Mouse (Mus musculus) CH12.LX (cell line): ENCODE results near the gene Mmel1. TPM values are rescaled to one million over a fixed set of nuclear protein-coding genes. Genes with fewer than 3 reads are reported as not detected.

ENCODE experiments used
- DNase-seq: peaks from one replicate; pipeline ENCODE4 v3.0.0-alpha.2; 2013; ENCODE audit errors: extremely low read depth
- H3K27ac ChIP-seq: 2 replicates; pipeline ENCODE4 v1.5.1; 2012; ENCODE audit warnings: low read depth, mild to moderate bottlenecking, control low read depth, moderate library complexity; ENCODE audit not compliant: insufficient read depth
- H3K27me3 ChIP-seq: replicated peaks from 2 replicates; pipeline ENCODE3; 2012; ENCODE audit warnings: inconsistent platforms
- H3K36me3 ChIP-seq, 2 experiments: replicated peaks in 1 of 2; 2 replicates each; pipeline versions ENCODE3 to v1.6.1; 2012; ENCODE audit warnings: inconsistent platforms in 1 of 2, low read length in 1 of 2, mild to moderate bottlenecking in 1 of 2, mixed read lengths in 1 of 2, moderate library complexity in 1 of 2; ENCODE audit not compliant: control insufficient read depth in 1 of 2, insufficient read depth in 1 of 2
- H3K4me1 ChIP-seq, 2 experiments: 2 replicates each; pipeline ENCODE4 v1.6.1; 2012; ENCODE audit warnings: inconsistent platforms in 1 of 2, moderate library complexity in 1 of 2; ENCODE audit not compliant: insufficient read depth in 2 of 2, control insufficient read depth in 1 of 2
- H3K4me2 ChIP-seq: 2 replicates; pipeline ENCODE4 v1.6.1; 2012; ENCODE audit warnings: low read depth, mild to moderate bottlenecking, control low read depth; ENCODE audit not compliant: poor library complexity, insufficient read depth, severe bottlenecking
- H3K4me3 ChIP-seq, 3 experiments: fragments of 150-350 bp in 1 of 3; sonication (generic) in 1 of 3; replicated peaks in 1 of 3; 2 replicates each; pipeline versions ENCODE3 to v1.5.1; 2011 to 2012; ENCODE audit warnings: low read depth in 2 of 3, low read length in 2 of 3, mild to moderate bottlenecking in 2 of 3, moderate library complexity in 2 of 3, control low read depth in 1 of 3, improper control_type of control experiment in 1 of 3, inconsistent platforms in 1 of 3, mixed read lengths in 1 of 3; ENCODE audit not compliant: poor library complexity in 1 of 3
- H3K79me2 ChIP-seq: replicated peaks from 2 replicates; pipeline ENCODE4 v1.6.1; 2012; ENCODE audit warnings: mild to moderate bottlenecking, moderate library complexity; ENCODE audit not compliant: control insufficient read depth, poor library complexity, insufficient read depth, severe bottlenecking; ENCODE audit errors: extremely low read depth
- H3K9ac ChIP-seq: 2 replicates; pipeline ENCODE4 v1.6.1; 2012; ENCODE audit warnings: low read depth, mild to moderate bottlenecking, control low read depth, moderate library complexity; ENCODE audit not compliant: insufficient read depth
- H3K9me3 ChIP-seq: replicated peaks from 2 replicates; pipeline ENCODE3; 2012; ENCODE audit warnings: low read length, inconsistent platforms, mixed read lengths
- BHLHE40 ChIP-seq: IDR thresholded peaks from 2 replicates; pipeline ENCODE4 v1.6.1; 2011; ENCODE audit warnings: mild to moderate bottlenecking, low read depth, low read length, improper control_type of control experiment
- CHD1 ChIP-seq: IDR thresholded peaks from 2 replicates; pipeline ENCODE4 v1.6.1; 2012; ENCODE audit warnings: low read depth, low read length, improper control_type of control experiment, inconsistent platforms
- CTCF ChIP-seq, 2 experiments: IDR thresholded peaks in 1 of 2; conservative IDR thresholded peaks in 1 of 2; 2 replicates each; pipeline ENCODE4 v1.5.1; 2011 to 2012; ENCODE audit warnings: low read depth in 2 of 2, low read length in 2 of 2, improper control_type of control experiment in 1 of 2, inconsistent platforms in 1 of 2, mild to moderate bottlenecking in 1 of 2, moderate library complexity in 1 of 2
- ELF1 ChIP-seq: IDR thresholded peaks from 2 replicates; pipeline ENCODE4 v1.6.1; 2014; ENCODE audit warnings: low read depth, mild to moderate bottlenecking, inconsistent platforms, low read length, improper control_type of control experiment
- EP300 ChIP-seq: IDR thresholded peaks from 2 replicates; pipeline ENCODE4 v1.6.1; 2011; ENCODE audit warnings: low read length, improper control_type of control experiment
- GABPA ChIP-seq: IDR thresholded peaks from 2 replicates; pipeline ENCODE4 v1.6.1; 2012; ENCODE audit warnings: low read depth, low read length, improper control_type of control experiment, inconsistent platforms; ENCODE audit not compliant: insufficient replicate concordance
- HCFC1 ChIP-seq: IDR thresholded peaks from 2 replicates; pipeline ENCODE4 v1.6.1; 2012; ENCODE audit warnings: low read depth, mild to moderate bottlenecking, inconsistent platforms, low read length, improper control_type of control experiment
- IRF4 ChIP-seq: IDR thresholded peaks from 2 replicates; pipeline ENCODE4 v1.6.1; 2014; ENCODE audit warnings: low read depth, mild to moderate bottlenecking, inconsistent platforms, low read length, improper control_type of control experiment
- JUN ChIP-seq: IDR thresholded peaks from 2 replicates; pipeline ENCODE4 v1.6.1; 2011; ENCODE audit warnings: low read depth, mild to moderate bottlenecking, low read length, improper control_type of control experiment, moderate library complexity; ENCODE audit not compliant: insufficient read depth
- MAFK ChIP-seq: IDR thresholded peaks from 2 replicates; pipeline ENCODE4 v1.6.1; 2011; ENCODE audit warnings: low read length, improper control_type of control experiment; ENCODE audit not compliant: insufficient replicate concordance
- MAX ChIP-seq: IDR thresholded peaks from 2 replicates; pipeline ENCODE4 v1.6.1; 2011; ENCODE audit warnings: low read length, improper control_type of control experiment
- MAZ ChIP-seq: IDR thresholded peaks from 2 replicates; pipeline ENCODE4 v1.6.1; 2012; ENCODE audit warnings: low read depth, mild to moderate bottlenecking, inconsistent platforms, low read length, improper control_type of control experiment, moderate library complexity
- MEF2A ChIP-seq: IDR thresholded peaks from 2 replicates; pipeline ENCODE4 v1.6.1; 2014; ENCODE audit warnings: low read depth, mild to moderate bottlenecking, inconsistent platforms, low read length, improper control_type of control experiment, borderline replicate concordance
- MXI1 ChIP-seq: IDR thresholded peaks from 2 replicates; pipeline ENCODE4 v1.6.1; 2011; ENCODE audit warnings: mild to moderate bottlenecking, low read depth, low read length, improper control_type of control experiment
- NELFE ChIP-seq: IDR thresholded peaks from 2 replicates; pipeline ENCODE4 v1.6.1; 2011; ENCODE audit warnings: low read depth, low read length, improper control_type of control experiment
- NRF1 ChIP-seq: IDR thresholded peaks from 2 replicates; pipeline ENCODE4 v1.6.1; 2014; ENCODE audit warnings: low read depth, mild to moderate bottlenecking, inconsistent platforms, low read length, improper control_type of control experiment, moderate library complexity
- PAX5 ChIP-seq: IDR thresholded peaks from 2 replicates; pipeline ENCODE4 v1.6.1; 2012; ENCODE audit warnings: low read length, inconsistent platforms, mixed read lengths
- POLR2A ChIP-seq: IDR thresholded peaks from 2 replicates; pipeline ENCODE4 v1.6.1; 2011; ENCODE audit warnings: low read depth, mild to moderate bottlenecking, improper control_type of control experiment, low read length
- POLR2AphosphoS2 ChIP-seq: IDR thresholded peaks from 2 replicates; pipeline ENCODE4 v1.6.1; 2011; ENCODE audit warnings: low read depth, low read length, improper control_type of control experiment
- RAD21 ChIP-seq: IDR thresholded peaks from 2 replicates; pipeline ENCODE4 v1.6.1; 2011; ENCODE audit warnings: low read depth, mild to moderate bottlenecking, low read length, improper control_type of control experiment, moderate library complexity
- RCOR1 ChIP-seq: conservative IDR thresholded peaks from 2 replicates; pipeline ENCODE4 v1.6.1; 2012; ENCODE audit warnings: low read depth, mild to moderate bottlenecking, inconsistent platforms, low read length, improper control_type of control experiment
- SIN3A ChIP-seq: IDR thresholded peaks from 2 replicates; pipeline ENCODE4 v1.6.1; 2012; ENCODE audit warnings: low read length, improper control_type of control experiment, inconsistent platforms
- SMC3 ChIP-seq: IDR thresholded peaks from 2 replicates; pipeline ENCODE4 v1.6.1; 2011; ENCODE audit warnings: low read depth, low read length, improper control_type of control experiment
- TCF12 ChIP-seq: IDR thresholded peaks from 2 replicates; pipeline ENCODE4 v1.6.1; 2014; ENCODE audit warnings: low read depth, mild to moderate bottlenecking, inconsistent platforms, low read length, improper control_type of control experiment
- UBTF ChIP-seq: IDR thresholded peaks from 2 replicates; pipeline ENCODE4 v1.6.1; 2012; ENCODE audit warnings: low read depth, mild to moderate bottlenecking, inconsistent platforms, low read length, improper control_type of control experiment, moderate library complexity
- USF1 ChIP-seq: IDR thresholded peaks from 2 replicates; pipeline ENCODE4 v1.6.1; 2014; ENCODE audit warnings: low read depth, mild to moderate bottlenecking, inconsistent platforms, low read length, improper control_type of control experiment
- USF2 ChIP-seq: conservative IDR thresholded peaks from 2 replicates; pipeline ENCODE4 v1.6.1; 2011; ENCODE audit warnings: low read depth, low read length, improper control_type of control experiment
- ZKSCAN1 ChIP-seq: IDR thresholded peaks from 2 replicates; pipeline ENCODE4 v1.6.1; 2012; ENCODE audit warnings: low read depth, inconsistent platforms, low read length, improper control_type of control experiment, borderline replicate concordance
- ZMIZ1 ChIP-seq: IDR thresholded peaks from 2 replicates; pipeline ENCODE4 v1.6.1; 2012; ENCODE audit warnings: low read depth, mild to moderate bottlenecking, inconsistent platforms, low read length, improper control_type of control experiment
- ZNF384 ChIP-seq: IDR thresholded peaks from 2 replicates; pipeline ENCODE4 v1.6.1; 2012; ENCODE audit warnings: low read depth, low read length, improper control_type of control experiment, inconsistent platforms
- dilution Hi-C: fragments of 300-500 bp; cut with MboI; formaldehyde crosslinking; loops from 2 replicates; pipeline ENCODE4 v1.14.3; 2020; ENCODE audit warnings: low sequenced_read_pairs; ENCODE audit not compliant: extremely low pct_unique_long_range_greater_than_20kb, extremely low pct_ligation_motif_present
- in situ Hi-C: fragments of 300-500 bp; cut with MboI; formaldehyde crosslinking; loops from 3 replicates; pipeline ENCODE4 v1.14.3; 2019; ENCODE audit warnings: low sequenced_read_pairs, low pct_ligation_motif_present, low pct_unique_long_range_greater_than_20kb, mixed read lengths
- polyA plus RNA-seq: library from polyadenylated mRNA; unstranded; fragments of >175 nt; gene quantifications from 2 replicates; pipeline ENCODE4 v1.2.1, GENCODE M21; 2012; ENCODE audit warnings: low read depth; ENCODE audit not compliant: insufficient read length
- total RNA-seq, 2 experiments: library from RNA; depleted of rRNA; stranded (reverse); fragments of 300-350 nt in 1 of 2; fragments of >200 nt in 1 of 2; gene quantifications; 2 replicates each; pipeline ENCODE4 v1.2.3; 2012 to 2014

The Mmel1 gene
- total and polyA plus RNA-seq, 3 experiments = 0.70 to 3.9 (median 2.0) TPM

DNA sequence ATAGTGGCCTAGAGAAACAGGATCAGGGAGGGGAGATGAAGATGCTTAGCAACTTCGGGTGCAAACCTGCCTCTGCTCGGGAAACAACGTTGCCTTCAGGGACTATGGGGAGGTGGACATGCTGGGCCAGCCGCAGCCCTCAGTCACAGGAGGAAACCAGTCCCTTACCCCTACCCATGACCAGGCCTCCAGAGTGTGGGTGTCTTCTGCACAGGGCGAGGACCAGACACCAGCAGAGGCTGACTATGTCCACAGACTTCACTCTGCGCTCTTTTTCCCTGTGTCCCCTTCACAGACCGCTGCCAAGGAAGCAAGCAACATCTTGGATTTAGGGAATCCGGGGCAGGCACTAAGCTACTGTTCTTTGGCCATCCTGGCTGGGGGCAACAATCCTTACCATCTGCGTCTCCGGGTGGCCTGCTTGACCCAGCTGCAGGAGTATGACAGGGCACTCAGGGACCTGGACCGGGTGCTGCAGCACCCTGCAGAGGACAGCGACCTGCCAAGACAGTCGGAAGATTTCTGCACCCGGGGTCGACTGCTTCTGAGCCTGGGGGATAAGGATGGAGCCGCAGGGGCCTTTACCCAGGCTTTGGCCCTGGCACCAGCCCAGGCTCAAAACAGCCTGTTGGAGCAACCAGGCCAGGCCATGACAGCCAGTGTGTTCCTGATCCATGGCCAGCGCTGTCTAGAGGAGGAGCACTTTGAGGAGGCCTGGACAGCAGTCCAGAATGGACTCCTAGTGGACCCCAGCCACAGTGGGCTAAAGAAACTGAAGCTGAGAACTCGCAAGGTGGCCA lies 4.2 kb upstream of the Mmel1 start:
- Histone ChIP-seq H3K27ac (no peak overlapping the region), H3K79me2 (no peaks in the 10 kb centered on the region), H3K9ac (no peak overlapping the region), H3K9me3 (no peaks in the 10 kb centered on the region), H3K4me2 (no peak overlapping the region), H3K36me3 (no peaks in the 10 kb centered on the region), H3K4me3 (no peak overlapping the region), H3K4me1 (peaks cover 0 to 13% of the 10 kb centered on the region in 2 experiments; a peak in 3 of 4 replicates), H3K27me3 (peaks cover 78% of the 10 kb centered on the region)
- in situ Hi-C loops = no loop called here
- TF ChIP-seq JUN (no peak), RAD21 (no peak), ZNF384 (no peak), NELFE (no peak), POLR2AphosphoS2 (no peak), CTCF (conservative IDR thresholded peaks at IDR 0.05 in 1 of 2, IDR thresholded peaks at IDR 0.05 in 1 of 2; ENCODE audit: low read depth in 2 of 2, low read length in 2 of 2) (no peak), MXI1 (no peak), BHLHE40 (no peak), NRF1 (no peak), PAX5 (no peak), MAFK (no peak), SIN3A (no peak), SMC3 (no peak)
- DNase-seq = no peak
- dilution Hi-C loops = no loop called here

- Histone ChIP-seq H3K79me2 (no peaks in the 10 kb centered on the region), H3K9me3 (no peaks in the 10 kb centered on the region), H3K9ac (no peak overlapping the region), H3K4me3 (no peak overlapping the region), H3K27ac (no peak overlapping the region), H3K4me1 (peaks cover 0 to 10% of the 10 kb centered on the region in 2 experiments; a peak in 2 of 4 replicates), H3K4me2 (no peak overlapping the region), H3K27me3 (peaks cover 78% of the 10 kb centered on the region), H3K36me3 (no peaks in the 10 kb centered on the region)
- no peak for DNase-seq
- in situ Hi-C loops = no loop called here
- dilution Hi-C loops = no loop called here
- TF ChIP-seq ZNF384 (no peak), GABPA (no peak), MEF2A (no peak), PAX5 (no peak), EP300 (no peak), RCOR1 (no peak), MAX (no peak), USF1 (no peak), USF2 (no peak), MAZ (no peak), UBTF (no peak), ZKSCAN1 (no peak), ZMIZ1 (no peak), IRF4 (no peak), HCFC1 (no peak), CHD1 (no peak), NRF1 (no peak), POLR2A (no peak), TCF12 (no peak), ELF1 (no peak)
- TF ChIP-seq, all 38 proteins: peak for 0
These were observed 3.0 kb upstream of the Mmel1 start for GRCm38 (mm10) chr4:154866391-154866790.
